Mouse (Mus musculus): ENCODE data around the gene B3gat2.

GRCm38 (mm10) chr1:23842629-23843028 lies 81.1 kb downstream of the B3gat2 start:
- no peak for TF ChIP-seq CTCF (conservative IDR thresholded peaks at IDR 0.05; ENCODE audit: insufficient read depth, insufficient read length, low read depth, low read length)
- TF ChIP-seq POLR2A (IDR thresholded peaks at IDR 0.05; ENCODE audit: low read depth, low read length), result no peak

Data from kidney, adult 2 months (tissue).